Mouse (Mus musculus) ES-E14 (cell line): ENCODE data around the gene Samd4. TPM values are rescaled to one million over a fixed set of nuclear protein-coding genes. Genes with fewer than 3 reads are reported as not detected.

Experiments
- DNase-seq: peaks from one replicate; pipeline ENCODE4 v3.0.0-alpha.2; 2013; ENCODE audit warnings: low read depth, low spot score
- H3K27ac ChIP-seq: 2 replicates; pipeline ENCODE4 v1.5.1; 2012; ENCODE audit warnings: low read depth, mild to moderate bottlenecking, low read length, moderate library complexity, mixed read lengths; ENCODE audit not compliant: poor library complexity, insufficient read depth, severe bottlenecking
- H3K36me3 ChIP-seq: 2 replicates; pipeline ENCODE4 v1.6.1; 2012; ENCODE audit warnings: mild to moderate bottlenecking, low read length, moderate library complexity, mixed read lengths; ENCODE audit not compliant: control insufficient read depth, poor library complexity, insufficient read depth, severe bottlenecking
- H3K4me1 ChIP-seq, 2 experiments: fragments of 150-350 bp in 1 of 2; sonication (generic) in 1 of 2; 2 replicates each; pipeline ENCODE4 v1.6.1; 2012; ENCODE audit warnings: low read length in 2 of 2, mild to moderate bottlenecking in 1 of 2, mixed read lengths in 1 of 2; ENCODE audit not compliant: control insufficient read depth in 2 of 2, insufficient read depth in 2 of 2, poor library complexity in 1 of 2
- H3K4me3 ChIP-seq, 2 experiments: fragments of 150-350 bp in 1 of 2; sonication (generic) in 1 of 2; 2 replicates each; pipeline ENCODE4 v1.5.1; 2012; ENCODE audit warnings: low read length in 2 of 2, low read depth in 1 of 2, mild to moderate bottlenecking in 1 of 2, mixed read lengths in 1 of 2; ENCODE audit not compliant: insufficient read depth in 1 of 2, poor library complexity in 1 of 2, severe bottlenecking in 1 of 2
- H3K9ac ChIP-seq: 2 replicates; pipeline ENCODE4 v1.6.1; 2012; ENCODE audit warnings: low read depth, mild to moderate bottlenecking, low read length, mixed read lengths; ENCODE audit not compliant: poor library complexity, insufficient read depth, severe bottlenecking
- H3K9me3 ChIP-seq: fragments of 150-350 bp; sonication (generic); 2 replicates; pipeline ENCODE4 v1.6.1; 2012; ENCODE audit warnings: low read depth, mild to moderate bottlenecking, low read length; ENCODE audit not compliant: control insufficient read depth, insufficient read depth
- CHD2 ChIP-seq: IDR thresholded peaks from 2 replicates; pipeline ENCODE4 v1.6.1; 2014; ENCODE audit warnings: mild to moderate bottlenecking, low read depth, low read length, inconsistent platforms
- HCFC1 ChIP-seq: IDR thresholded peaks from 2 replicates; pipeline ENCODE4 v1.6.1; 2012; ENCODE audit warnings: low read length, inconsistent platforms, borderline replicate concordance; ENCODE audit not compliant: insufficient read depth
- MAFK ChIP-seq: IDR thresholded peaks from 2 replicates; pipeline ENCODE4 v1.6.1; 2014; ENCODE audit warnings: mild to moderate bottlenecking, low read depth, low read length, inconsistent platforms; ENCODE audit not compliant: insufficient read depth
- ZC3H11A ChIP-seq: IDR thresholded peaks from 2 replicates; pipeline ENCODE4 v1.6.1; 2012; ENCODE audit warnings: low read depth, mild to moderate bottlenecking, inconsistent platforms, low read length, borderline replicate concordance
- ZNF384 ChIP-seq: IDR thresholded peaks from 2 replicates; pipeline ENCODE4 v1.6.1; 2012; ENCODE audit warnings: low read depth, low read length, inconsistent platforms
- in situ Hi-C, 2 experiments: fragments of 600-800 bp; cut with MboI; formaldehyde crosslinking; loops; one replicate each; pipeline ENCODE4 v1.15.1; 2025; ENCODE audit warnings: low sequenced_read_pairs in 2 of 2, inconsistent platforms in 1 of 2; ENCODE audit not compliant: unreplicated experiment in 2 of 2
- total RNA-seq: library from RNA; depleted of rRNA; stranded (reverse); fragments of 300-350 nt; gene quantifications from 2 replicates; pipeline ENCODE4 v1.2.3, GENCODE M21; 2012

Gene Samd4
- total RNA-seq, 1 experiment, result 4.2 TPM

GRCm38 (mm10) chr14:46977660-46978059, 95.0 kb downstream of the Samd4 start:
- H3K36me3 ChIP-seq, result no peaks in the 10 kb centered on the region
- no peak for DNase-seq
- no peak for TF ChIP-seq CHD2
- no peak for TF ChIP-seq ZNF384
- TF ChIP-seq MAFK, result no peak
- no peak for TF ChIP-seq ZC3H11A
- no peak for TF ChIP-seq HCFC1
- no peak overlapping the region for H3K27ac ChIP-seq
- no peak overlapping the region for H3K4me3 ChIP-seq
- no peaks in the 10 kb centered on the region for H3K9me3 ChIP-seq
- no peaks in the 10 kb centered on the region for H3K4me1 ChIP-seq
- in situ Hi-C loops, result no loop called here
- H3K9ac ChIP-seq, result no peak overlapping the region

- H3K9me3 ChIP-seq, result no peaks in the 10 kb centered on the region
- TF ChIP-seq MAFK (no peak), CHD2 (no peak), ZC3H11A (no peak), ZNF384 (no peak), HCFC1 (no peak)
Measured at GRCm38 (mm10) chr14:46979172-46979571, 96.5 kb downstream of the Samd4 start.

GRCm38 (mm10) chr14:46980736-46981438, 98.2 kb downstream of the Samd4 start:
- H3K27ac ChIP-seq, result no peak overlapping the region
- TF ChIP-seq CHD2 (no peak), ZC3H11A (no peak), ZNF384 (no peak), HCFC1 (no peak), MAFK (no peak)
- H3K36me3 ChIP-seq, result no peaks in the 10 kb centered on the region
- no peak overlapping the region for H3K9ac ChIP-seq
- H3K4me1 ChIP-seq, result no peaks in the 10 kb centered on the region
- no peak overlapping the region for H3K4me3 ChIP-seq
- H3K9me3 ChIP-seq, result no peaks in the 10 kb centered on the region
- no peak for DNase-seq
- in situ Hi-C loops, result no loop called here

More at GRCm38 (mm10) chr14:46979172-46979571, 96.5 kb downstream of the Samd4 start:
- Histone ChIP-seq H3K4me3 (no peak overlapping the region), H3K27ac (no peak overlapping the region), H3K4me1 (no peaks in the 10 kb centered on the region), H3K36me3 (no peaks in the 10 kb centered on the region), H3K9ac (no peak overlapping the region)
- in situ Hi-C loops, result no loop called here
- DNase-seq, result no peak

- no peaks in the 10 kb centered on the region for H3K36me3 ChIP-seq
- no peak for DNase-seq
- in situ Hi-C loops, result no loop called here
- no peaks in the 10 kb centered on the region for H3K9me3 ChIP-seq
- no peak overlapping the region for H3K4me3 ChIP-seq
- no peak overlapping the region for H3K27ac ChIP-seq
- no peak for TF ChIP-seq MAFK
- no peak for TF ChIP-seq CHD2
- no peak for TF ChIP-seq ZNF384
- TF ChIP-seq ZC3H11A, result no peak
- TF ChIP-seq HCFC1, result no peak
- H3K9ac ChIP-seq, result no peak overlapping the region
- no peaks in the 10 kb centered on the region for H3K4me1 ChIP-seq
Measured at GRCm38 (mm10) chr14:46982106-46982505, 99.5 kb downstream of the Samd4 start.
